10 mouse cellular contexts compared by ENCODE assay signal in the genomic region with DNA sequence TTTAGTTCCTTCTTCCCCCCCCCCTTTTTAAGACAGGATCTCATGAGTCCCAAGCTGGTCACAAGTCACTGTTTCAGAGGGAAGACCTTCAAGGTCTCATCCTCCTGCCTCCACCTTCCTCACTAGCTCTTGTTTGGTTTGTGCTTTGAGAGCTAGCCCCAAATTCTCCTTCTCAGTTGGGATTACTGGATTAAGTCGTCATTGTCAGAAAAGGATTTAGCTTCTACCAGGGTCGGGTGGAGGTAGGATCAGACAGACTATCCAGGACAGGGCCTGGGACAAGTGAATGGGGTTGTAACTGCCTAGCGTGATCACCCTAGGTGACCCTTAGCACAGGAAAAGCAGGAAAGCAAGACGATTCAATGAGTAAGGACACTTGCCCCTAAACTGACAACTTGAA. TPM values are rescaled to one million over a fixed set of nuclear protein-coding genes. Genes with fewer than 3 reads are reported as not detected.
DNase-seq lines count a peak whose midpoint lies in the region; ATAC-seq lines count a peak whose summit lies in the region.
"Had no signal": no experiment of that assay in that cellular context is flagged by ENCODE, and none has a peak within 500 bp of the region (broad histone marks: within the 10 kb centered on the region; RNA-seq: fewer than 3 reads in every experiment).

No protein-coding gene starts in this region.

- peak overlapping the region; percentile 77 for H3K4me3 ChIP-seq in erythroblast, embryonic 14.5 days (replicated peaks)
- H3K4me3 ChIP-seq in liver, embryonic 11.5 days (ENCODE audit: low read depth, low read length) = peak overlapping the region; percentile 88
- peak overlapping the region; percentile 90 for H3K4me3 ChIP-seq in stomach, embryonic 16.5 days (replicated peaks; ENCODE audit: low read length)

- WGBS in liver, embryonic 11.5 days = 52% methylated on average over 4 of the region's 4 CpGs
- WGBS in stomach, embryonic 16.5 days = 44% methylated on average over 4 of the region's 4 CpGs

- H3K9me3 ChIP-seq in erythroblast, embryonic 14.5 days (ENCODE audit: control insufficient read depth, low read length) = no peaks in the 10 kb centered on the region
- no peaks in the 10 kb centered on the region for H3K9me3 ChIP-seq in liver, embryonic 11.5 days (ENCODE audit: control insufficient read depth, low read length)
- H3K9me3 ChIP-seq in stomach, embryonic 16.5 days (replicated peaks; ENCODE audit: control insufficient read depth, low read length) = no peaks in the 10 kb centered on the region

- no peak overlapping the region for H3K27ac ChIP-seq in liver, embryonic 11.5 days (ENCODE audit: low read depth, low read length)
- no peak overlapping the region for H3K27ac ChIP-seq in stomach, embryonic 16.5 days (ENCODE audit: low read length)

- H3K9ac ChIP-seq in liver, embryonic 11.5 days (ENCODE audit: low read depth, low read length) = peak overlapping the region; percentile 87; the same call in 1 of the 2 replicates
- H3K9ac ChIP-seq in stomach, embryonic 16.5 days (ENCODE audit: low read length) = no peak overlapping the region

- DNase-seq in retina, adult 2 months (ENCODE audit: low read depth, low spot score) = peak; percentile 59
- no peak for DNase-seq in retina, embryonic 14.5 days (ENCODE audit: low spot score)
- DNase-seq in liver, embryonic 11.5 days (ENCODE audit: low spot score) = no peak
- no peak for DNase-seq in gastrocnemius, postnatal 25 days
- DNase-seq in spleen, postnatal 4 days (ENCODE audit: low spot score in 2 of 2) = no peak

- peaks cover 41% of the 10 kb centered on the region for H3K4me1 ChIP-seq in erythroblast, embryonic 14.5 days (ENCODE audit: control insufficient read depth)
- H3K4me1 ChIP-seq in liver, embryonic 11.5 days (replicated peaks; ENCODE audit: control insufficient read depth, insufficient read depth, low read length) = peaks cover 21% of the 10 kb centered on the region
- peaks cover 17% of the 10 kb centered on the region for H3K4me1 ChIP-seq in stomach, embryonic 16.5 days (ENCODE audit: control insufficient read depth, insufficient read depth, low read length)

- H3K36me3 ChIP-seq in erythroblast, embryonic 14.5 days (ENCODE audit: control insufficient read depth) = peaks cover 33% of the 10 kb centered on the region
- H3K36me3 ChIP-seq in liver, embryonic 11.5 days (ENCODE audit: control insufficient read depth, insufficient read depth, low read length) = peaks cover 6% of the 10 kb centered on the region; the same call in 1 of the 2 replicates
- H3K36me3 ChIP-seq in stomach, embryonic 16.5 days (ENCODE audit: control insufficient read depth, insufficient read depth, low read length) = peaks cover 10% of the 10 kb centered on the region

- no peak for ATAC-seq in erythroblast, adult 5-6 weeks (replicated peaks; ENCODE audit: low FRiP score, poor library complexity, severe bottlenecking)
- no peak for ATAC-seq in liver, embryonic 11.5 days (replicated peaks; ENCODE audit: low FRiP score)
- ATAC-seq in stomach, embryonic 16.5 days (ENCODE audit: insufficient read depth, low FRiP score) = no peak

- no peaks in the 10 kb centered on the region for H3K27me3 ChIP-seq in erythroblast, embryonic 14.5 days (ENCODE audit: control insufficient read depth)
- no peaks in the 10 kb centered on the region for H3K27me3 ChIP-seq in liver, embryonic 11.5 days (replicated peaks; ENCODE audit: control insufficient read depth, insufficient read depth, low read length)
- no peaks in the 10 kb centered on the region for H3K27me3 ChIP-seq in stomach, embryonic 16.5 days (ENCODE audit: control insufficient read depth, insufficient read depth, low read length)

- H3K4me2 ChIP-seq in liver, embryonic 11.5 days = peak overlapping the region; percentile 91
- H3K4me2 ChIP-seq in stomach, embryonic 16.5 days (ENCODE audit: low read depth, low read length) = peak overlapping the region; percentile 80

RNA-seq across cellular contexts. Expression of gene Ccdc117, which starts 1.7 kb away (rescaled TPM):
- 0.18 and 0.27 TPM in 2 replicates for polyA plus RNA-seq in erythroblast, embryonic 14.5 days (2012)
- 2.7 and 5.6 TPM in 2 replicates for total RNA-seq in erythroblast, adult 5-6 weeks (2015; ENCODE audit: low replicate concordance)
- total RNA-seq in erythroblast, adult 5-6 weeks (2017; ENCODE audit: low replicate concordance) = 9.5 and 10.4 TPM in 2 replicates
- 22.3 and 24.6 TPM in 2 replicates for polyA plus RNA-seq in liver, embryonic 11.5 days (2014; fragmentation: Nextera tagmentation; extraction: Ambion mirVana)
- polyA plus RNA-seq in stomach, embryonic 16.5 days (2015; fragmentation: Nextera tagmentation; extraction: Ambion mirVana) = 13.3 and 13.8 TPM in 2 replicates
- total RNA-seq in gastrocnemius, postnatal 25 days (2021) = 10 to 100 TPM; 14.9 to 15.6 TPM

RNA-seq across cellular contexts. Expression of gene Xbp1, which starts 19.9 kb away (rescaled TPM):
- polyA plus RNA-seq in erythroblast, embryonic 14.5 days (2012) = 0.70 and 1.1 TPM in 2 replicates
- 68.1 and 83.8 TPM in 2 replicates for total RNA-seq in erythroblast, adult 5-6 weeks (2015; ENCODE audit: low replicate concordance)
- 42.5 and 50.8 TPM in 2 replicates for total RNA-seq in erythroblast, adult 5-6 weeks (2017; ENCODE audit: low replicate concordance)
- polyA plus RNA-seq in liver, embryonic 11.5 days (2014; fragmentation: Nextera tagmentation; extraction: Ambion mirVana) = 149 TPM in 2 replicates
- 238 and 248 TPM in 2 replicates for polyA plus RNA-seq in stomach, embryonic 16.5 days (2015; fragmentation: Nextera tagmentation; extraction: Ambion mirVana)
- 10 to 100 TPM; 53.0 to 60.9 TPM for total RNA-seq in gastrocnemius, postnatal 25 days (2021)

RNA-seq across cellular contexts. Expression of gene Ankrd36, which starts 29.2 kb away (rescaled TPM):
- polyA plus RNA-seq in erythroblast, embryonic 14.5 days (2012) = not detected in 2 replicates
- 0.63 TPM in 1 of 2 replicates, not detected in the other for total RNA-seq in erythroblast, adult 5-6 weeks (2015; ENCODE audit: low replicate concordance)
- total RNA-seq in erythroblast, adult 5-6 weeks (2017; ENCODE audit: low replicate concordance) = 4.6 TPM in 2 replicates
- 0.73 and 0.82 TPM in 2 replicates for polyA plus RNA-seq in liver, embryonic 11.5 days (2014; fragmentation: Nextera tagmentation; extraction: Ambion mirVana)
- polyA plus RNA-seq in stomach, embryonic 16.5 days (2015; fragmentation: Nextera tagmentation; extraction: Ambion mirVana) = 0.10 TPM in 2 replicates
- not detected for total RNA-seq in gastrocnemius, postnatal 25 days (2021)
- total RNA-seq: gastrocnemius, adult 18-20 months had no signal
- polyA plus RNA-seq: brain, embryonic 14.5 days had no signal

Comparison
In these comparisons a context has a peak if more than half of its experiments do, and no peak if none do; other contexts are left out.
1. RNA of gene Ccdc117, which starts 1.7 kb away (polyA plus RNA-seq): 22.3 to 24.6 TPM in liver, embryonic 11.5 days and 13.3 to 13.8 TPM in stomach, embryonic 16.5 days; 0.18 to 0.27 TPM in erythroblast, embryonic 14.5 days; every median in the first group is over 10 times any median in the second.
2. RNA of gene Xbp1, which starts 19.9 kb away (polyA plus RNA-seq): 238 to 248 TPM in stomach, embryonic 16.5 days and 149 TPM in liver, embryonic 11.5 days; 0.70 to 1.1 TPM in erythroblast, embryonic 14.5 days; every median in the first group is over 10 times any median in the second.
3. Peak in every context shown above with its lines, with median percentiles within 50 percentile points of each other: H3K4me3 ChIP-seq.